Mouse (Mus musculus) left cerebral cortex, adult 2 months (tissue): Measurements from ENCODE around the gene Gm3676. TPM values are rescaled to one million over a fixed set of nuclear protein-coding genes. Genes with fewer than 3 reads are reported as not detected.
A peak's percentile ranks its signal among the peaks of the same experiment; 100 is the strongest.
"Not testable (repeated sequence)": the region's sequence is repeated elsewhere in the genome, so short reads cannot be mapped to it uniquely, and the experiment has no call there.

Experiments
- DNase-seq, 2 experiments: peaks; one replicate each; pipeline ENCODE4 v3.0.0; 2021 to 2022; ENCODE audit warnings: low spot score in 2 of 2, mixed read lengths in 1 of 2; ENCODE audit errors: extremely low spot score in 1 of 2
- H3K27ac ChIP-seq: fragments of 200-600 bp; 2 replicates; pipeline ENCODE4 v1.8.1; 2022
- H3K4me3 ChIP-seq: fragments of 200-600 bp; 2 replicates; pipeline ENCODE4 v1.8.1; 2022
- intact Hi-C: fragments of 180-260 bp; cut with DNase I; formaldehyde crosslinking; loops from one replicate; pipeline ENCODE4 v1.15.1; 2025
- long read RNA-seq, 2 experiments: library from polyadenylated mRNA; stranded (forward); transcript quantifications; one replicate each; pipeline ENCODE4 v2.0.0; 2021; ENCODE audit warnings: borderline mapping rate in 2 of 2
- total RNA-seq, 2 experiments: library from RNA; stranded (reverse); gene quantifications; 2 replicates each; pipeline ENCODE4 v1.2.3; 2021

Gene Gm3676
- total RNA-seq: not detected
- long read RNA-seq, experiment 1: 0 reads
- long read RNA-seq, experiment 2: 0 reads

- intact Hi-C loops, H3K27ac ChIP-seq, H3K4me3 ChIP-seq, DNase-seq: not testable (repeated sequence)
Observed at GRCm38 (mm10) chr14:41646387-41646786, at the start of gene Gm3676. TSS of gene Gm3676 (minus strand) at chr14:41646487.

- H3K4me3 ChIP-seq, H3K27ac ChIP-seq, intact Hi-C loops: not testable (repeated sequence)
- DNase-seq: peak in 1 of 2 experiments; percentile 17
Observed at GRCm38 (mm10) chr14:41648176-41648575, 1.9 kb upstream of the Gm3676 start.

GRCm38 (mm10) chr14:41630144-41630543 is 16.1 kb downstream of the Gm3676 start:
- intact Hi-C loops, H3K27ac ChIP-seq, H3K4me3 ChIP-seq, DNase-seq: not testable (repeated sequence)

- DNase-seq, H3K4me3 ChIP-seq, intact Hi-C loops, H3K27ac ChIP-seq: not testable (repeated sequence)
Observed at GRCm38 (mm10) chr14:41624512-41624911, 21.8 kb downstream of the Gm3676 start, which contains the start of gene Gm3072. TSS of gene Gm3072 (minus strand) at chr14:41624612.

- DNase-seq, H3K4me3 ChIP-seq, H3K27ac ChIP-seq, intact Hi-C loops: not testable (repeated sequence)
Observed at GRCm38 (mm10) chr14:41622535-41622934, 23.8 kb downstream of the Gm3676 start.

- H3K27ac ChIP-seq, intact Hi-C loops, H3K4me3 ChIP-seq: not testable (repeated sequence)
- DNase-seq: peak in 1 of 2 experiments; percentile 11
Observed at GRCm38 (mm10) chr14:41610690-41611089, 35.6 kb downstream of the Gm3676 start.

- H3K4me3 ChIP-seq, H3K27ac ChIP-seq, DNase-seq, intact Hi-C loops: not testable (repeated sequence)
Observed at GRCm38 (mm10) chr14:41600935-41601334, 45.4 kb downstream of the Gm3676 start.

Other genes starting within 250 kb of the Gm3676 start
- gene Gm6482, start 238.2 kb downstream of the Gm3676 start, total RNA-seq: not detected
- gene Gm7954, start 193.0 kb downstream of the Gm3676 start, total RNA-seq: not detected
- not detected for gene Gm3486, start 157.0 kb downstream of the Gm3676 start, total RNA-seq
- gene Gm7970, start 90.9 kb downstream of the Gm3676 start, total RNA-seq: not detected
- gene 1700049E17Rik2, start 73.3 kb downstream of the Gm3676 start, total RNA-seq: under 1 TPM; 0.41 to 0.84 TPM
- not detected for gene Gm3072, start 21.9 kb downstream of the Gm3676 start, total RNA-seq
- gene Gm8068, start 55.4 kb upstream of the Gm3676 start, total RNA-seq: not detected
- gene Gm7929, start 104.1 kb upstream of the Gm3676 start, total RNA-seq: not detected
- not detected for gene Gm47189, start 126.0 kb upstream of the Gm3676 start, total RNA-seq